Mouse (Mus musculus): Measurements from ENCODE around the gene Cped1.

Cped1 gene

DNA sequence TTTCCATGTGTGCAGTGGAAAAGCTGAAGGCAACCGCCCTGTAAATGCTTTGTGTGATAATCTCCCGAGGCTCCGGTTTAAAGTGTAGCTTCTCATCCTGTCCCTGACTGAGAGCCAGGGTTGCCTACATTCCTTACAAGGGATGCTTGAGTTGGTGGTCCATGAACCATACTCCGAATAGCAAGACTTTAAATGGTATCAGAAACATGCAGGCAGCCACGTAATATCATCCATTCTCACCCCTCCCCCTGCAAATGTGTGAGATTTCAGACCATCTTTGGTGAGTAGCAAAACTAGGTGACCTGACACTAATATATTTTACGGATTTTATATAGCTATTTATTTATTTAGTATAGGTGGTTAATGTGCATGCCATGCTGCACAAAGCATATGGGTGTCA, 311.3 kb downstream of the Cped1 start:
- no peak for DNase-seq (ENCODE audit: low spot score)

DNA sequence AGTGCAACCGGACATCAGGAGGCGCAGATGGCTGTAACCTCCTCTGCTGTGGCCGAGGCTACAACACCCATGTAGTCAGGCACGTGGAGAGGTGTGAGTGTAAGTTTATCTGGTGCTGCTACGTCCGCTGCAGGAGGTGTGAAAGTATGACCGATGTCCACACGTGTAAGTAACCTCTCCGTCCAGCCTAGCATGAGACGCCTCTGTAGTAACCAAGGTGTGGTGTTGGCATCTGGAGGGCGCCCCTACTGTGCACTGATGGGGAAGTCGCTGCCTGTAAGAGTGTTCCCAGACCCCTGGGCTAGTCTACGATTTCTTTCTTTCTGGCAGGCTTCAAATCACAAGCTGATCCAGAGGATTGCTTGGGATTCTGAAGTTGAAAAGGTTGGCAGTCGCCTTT, 312.3 kb downstream of the Cped1 start:
- DNase-seq (ENCODE audit: low spot score), result no peak

All from MN1 (cell line).